Mouse (Mus musculus) kidney, embryonic 15.5 days (tissue): ENCODE data around the gene Dhrs11. TPM values are rescaled to one million over a fixed set of nuclear protein-coding genes. Genes with fewer than 3 reads are reported as not detected.

Source experiments
- ATAC-seq: fragments of 200-750 bp; cut with Nextera tagmentation; replicated peaks from 2 replicates; pipeline ENCODE4 v1.8.0; 2017; ENCODE audit warnings: moderate TSS enrichment; ENCODE audit not compliant: low FRiP score
- H3K27ac ChIP-seq: fragments of 300-500 bp; sonication (generic); 2 replicates; pipeline ENCODE4 v1.5.1; 2015; ENCODE audit warnings: mild to moderate bottlenecking, inconsistent platforms
- H3K27me3 ChIP-seq: fragments of 300-500 bp; sonication (generic); 2 replicates; pipeline ENCODE4 v1.6.1; 2015; ENCODE audit warnings: inconsistent platforms
- H3K36me3 ChIP-seq: fragments of 300-500 bp; sonication (generic); 2 replicates; pipeline ENCODE4 v1.6.1; 2015; ENCODE audit warnings: inconsistent platforms
- H3K4me1 ChIP-seq: fragments of 300-500 bp; sonication (generic); 2 replicates; pipeline ENCODE4 v1.6.1; 2015; ENCODE audit warnings: inconsistent platforms
- H3K4me2 ChIP-seq: fragments of 300-500 bp; sonication (generic); 2 replicates; pipeline ENCODE4 v1.6.1; 2015; ENCODE audit warnings: moderate library complexity, mild to moderate bottlenecking, inconsistent platforms
- H3K4me3 ChIP-seq: fragments of 300-500 bp; sonication (generic); replicated peaks from 2 replicates; pipeline ENCODE4 v1.5.1; 2015; ENCODE audit warnings: mild to moderate bottlenecking, inconsistent platforms
- H3K9ac ChIP-seq: fragments of 300-500 bp; sonication (generic); 2 replicates; pipeline ENCODE4 v1.6.1; 2015; ENCODE audit warnings: mild to moderate bottlenecking, inconsistent platforms
- H3K9me3 ChIP-seq: fragments of 300-500 bp; sonication (generic); replicated peaks from 2 replicates; pipeline ENCODE4 v1.6.1; 2016; ENCODE audit warnings: inconsistent platforms
- WGBS: fragments of 180-500 bp; shearing (Covaris S2); methylation state at CpG from one replicate; pipeline ENCODE4 v1.1.7; 2015; ENCODE audit warnings: mixed read lengths; 5-methylcytosine and 5-hydroxymethylcytosine counted together
- polyA plus RNA-seq: library from polyadenylated mRNA; unstranded; fragments of >200 nt; fragmentation: Nextera tagmentation; extraction: Ambion mirVana; gene quantifications from 2 replicates; pipeline ENCODE4 v1.2.1, GENCODE M21; 2015

The Dhrs11 gene
- polyA plus RNA-seq, 1 experiment from 2014 or later, result 15.7 TPM

- Histone ChIP-seq H3K9me3 (no peaks in the 10 kb centered on the region), H3K36me3 (peaks cover 8% of the 10 kb centered on the region; the same call in 1 of the 2 replicates), H3K4me1 (peaks cover 6% of the 10 kb centered on the region; the same call in 1 of the 2 replicates), H3K4me3 (no peak overlapping the region), H3K9ac (no peak overlapping the region), H3K27me3 (no peaks in the 10 kb centered on the region), H3K27ac (no peak overlapping the region), H3K4me2 (no peak overlapping the region)
- ATAC-seq, result no peak
- WGBS, result 85% methylated on average over 9 of the region's 9 CpGs
These were observed 7.5 kb downstream of the Dhrs11 start for GRCm38 (mm10) chr11:84821131-84821770.

GRCm38 (mm10) chr11:84818961-84819692 is 9.7 kb downstream of the Dhrs11 start, which contains the start of gene Mrm1:
Mrm1 (minus strand) TSS chr11:84819515.
- peaks cover 6% of the 10 kb centered on the region; the same call in 1 of the 2 replicates for H3K4me1 ChIP-seq
- peak within 1 kb of the TSS; percentile 71 for H3K9ac ChIP-seq
- peaks cover 8% of the 10 kb centered on the region; the same call in 1 of the 2 replicates for H3K36me3 ChIP-seq
- H3K27ac ChIP-seq, result peak within 1 kb of the TSS; percentile 88
- H3K9me3 ChIP-seq, result no peaks in the 10 kb centered on the region
- H3K4me3 ChIP-seq, result peak within 1 kb of the TSS; percentile 82
- peak within 1 kb of the TSS; percentile 99 for H3K4me2 ChIP-seq
- WGBS, result under 1% methylated on average over 54 of the region's 55 CpGs
- peak; percentile 85 for ATAC-seq
- no peaks in the 10 kb centered on the region for H3K27me3 ChIP-seq

- Histone ChIP-seq H3K27ac (peak overlapping the region; percentile 88), H3K4me3 (peak overlapping the region; percentile 82), H3K4me1 (peaks cover 6% of the 10 kb centered on the region; the same call in 1 of the 2 replicates), H3K9me3 (no peaks in the 10 kb centered on the region), H3K9ac (peak overlapping the region; percentile 71), H3K4me2 (peak overlapping the region; percentile 99), H3K36me3 (peaks cover 8% of the 10 kb centered on the region; the same call in 1 of the 2 replicates), H3K27me3 (no peaks in the 10 kb centered on the region)
- under 1% methylated on average over 39 of the region's 39 CpGs for whole genome bisulfite sequencing
- ATAC-seq, result peak; percentile 72
These were observed 10.5 kb downstream of the Dhrs11 start for GRCm38 (mm10) chr11:84818085-84818960.

- Histone ChIP-seq H3K27me3 (no peaks in the 10 kb centered on the region), H3K4me3 (no peak overlapping the region), H3K4me2 (no peak overlapping the region), H3K4me1 (peaks cover 6% of the 10 kb centered on the region; the same call in 1 of the 2 replicates), H3K9me3 (no peaks in the 10 kb centered on the region), H3K27ac (no peak overlapping the region), H3K9ac (no peak overlapping the region), H3K36me3 (peaks cover 13% of the 10 kb centered on the region)
- WGBS, result 86% methylated on average over 6 of the region's 6 CpGs
- no peak for ATAC-seq
These were observed 11.4 kb downstream of the Dhrs11 start for GRCm38 (mm10) chr11:84817362-84817761.

GRCm38 (mm10) chr11:84813724-84814510 is 14.9 kb downstream of the Dhrs11 start:
- Histone ChIP-seq H3K4me2 (no peak overlapping the region), H3K27me3 (no peaks in the 10 kb centered on the region), H3K9me3 (no peaks in the 10 kb centered on the region), H3K4me1 (no peaks in the 10 kb centered on the region), H3K27ac (no peak overlapping the region), H3K9ac (no peak overlapping the region), H3K4me3 (no peak overlapping the region), H3K36me3 (peaks cover 6% of the 10 kb centered on the region; the same call in 1 of the 2 replicates)
- WGBS, result 59% methylated on average over 13 of the region's 13 CpGs
- ATAC-seq, result no peak

- Histone ChIP-seq H3K9me3 (no peaks in the 10 kb centered on the region), H3K4me1 (no peaks in the 10 kb centered on the region), H3K4me2 (no peak overlapping the region), H3K4me3 (no peak overlapping the region), H3K27ac (no peak overlapping the region), H3K9ac (no peak overlapping the region), H3K36me3 (no peaks in the 10 kb centered on the region), H3K27me3 (no peaks in the 10 kb centered on the region)
- WGBS, result 90% methylated on average over 4 of the region's 4 CpGs
- no peak for ATAC-seq
These were observed 24.4 kb downstream of the Dhrs11 start for GRCm38 (mm10) chr11:84804373-84804772.

GRCm38 (mm10) chr11:84797627-84798353 is 31.0 kb downstream of the Dhrs11 start:
- no peaks in the 10 kb centered on the region for H3K36me3 ChIP-seq
- 17% methylated on average over 21 of the region's 21 CpGs for WGBS
- no peak overlapping the region for H3K4me2 ChIP-seq
- no peaks in the 10 kb centered on the region for H3K9me3 ChIP-seq
- H3K9ac ChIP-seq, result no peak overlapping the region
- 0 out of 2 replicates have a peak, but pooled peaks have one; percentile 15 for ATAC-seq
- no peak overlapping the region for H3K4me3 ChIP-seq
- H3K4me1 ChIP-seq, result peaks cover 5% of the 10 kb centered on the region
- peaks cover 20% of the 10 kb centered on the region for H3K27me3 ChIP-seq
- no peak overlapping the region for H3K27ac ChIP-seq

GRCm38 (mm10) chr11:84797026-84797425 is 31.8 kb downstream of the Dhrs11 start:
- no peaks in the 10 kb centered on the region for H3K36me3 ChIP-seq
- peaks cover 5% of the 10 kb centered on the region for H3K4me1 ChIP-seq
- no peaks in the 10 kb centered on the region for H3K9me3 ChIP-seq
- ATAC-seq, result no peak
- WGBS, result 32% methylated on average over 10 of the region's 10 CpGs
- no peak overlapping the region for H3K27ac ChIP-seq
- no peak overlapping the region for H3K9ac ChIP-seq
- no peak overlapping the region for H3K4me3 ChIP-seq
- no peak overlapping the region for H3K4me2 ChIP-seq
- peaks cover 20% of the 10 kb centered on the region for H3K27me3 ChIP-seq

GRCm38 (mm10) chr11:84794496-84795113 is 34.2 kb downstream of the Dhrs11 start:
- peak overlapping the region; percentile 41 for H3K4me2 ChIP-seq
- H3K9me3 ChIP-seq, result no peaks in the 10 kb centered on the region
- H3K4me1 ChIP-seq, result peaks cover 5% of the 10 kb centered on the region
- 9% methylated on average over 17 of the region's 17 CpGs for WGBS
- no peak overlapping the region for H3K27ac ChIP-seq
- H3K9ac ChIP-seq, result no peak overlapping the region
- H3K4me3 ChIP-seq, result no peak overlapping the region
- H3K36me3 ChIP-seq, result no peaks in the 10 kb centered on the region
- peak; percentile 82; the same call in 1 of the 2 replicates for ATAC-seq
- peaks cover 29% of the 10 kb centered on the region for H3K27me3 ChIP-seq

GRCm38 (mm10) chr11:84793545-84793944 is 35.2 kb downstream of the Dhrs11 start:
- no peak for ATAC-seq
- Histone ChIP-seq H3K27ac (no peak overlapping the region), H3K9ac (no peak overlapping the region), H3K4me1 (peaks cover 5% of the 10 kb centered on the region), H3K27me3 (peaks cover 37% of the 10 kb centered on the region), H3K36me3 (no peaks in the 10 kb centered on the region), H3K9me3 (no peaks in the 10 kb centered on the region), H3K4me3 (no peak overlapping the region), H3K4me2 (no peak overlapping the region)
